Comparison of ENCODE assay signal across 12 mouse cellular contexts in the genomic region with DNA sequence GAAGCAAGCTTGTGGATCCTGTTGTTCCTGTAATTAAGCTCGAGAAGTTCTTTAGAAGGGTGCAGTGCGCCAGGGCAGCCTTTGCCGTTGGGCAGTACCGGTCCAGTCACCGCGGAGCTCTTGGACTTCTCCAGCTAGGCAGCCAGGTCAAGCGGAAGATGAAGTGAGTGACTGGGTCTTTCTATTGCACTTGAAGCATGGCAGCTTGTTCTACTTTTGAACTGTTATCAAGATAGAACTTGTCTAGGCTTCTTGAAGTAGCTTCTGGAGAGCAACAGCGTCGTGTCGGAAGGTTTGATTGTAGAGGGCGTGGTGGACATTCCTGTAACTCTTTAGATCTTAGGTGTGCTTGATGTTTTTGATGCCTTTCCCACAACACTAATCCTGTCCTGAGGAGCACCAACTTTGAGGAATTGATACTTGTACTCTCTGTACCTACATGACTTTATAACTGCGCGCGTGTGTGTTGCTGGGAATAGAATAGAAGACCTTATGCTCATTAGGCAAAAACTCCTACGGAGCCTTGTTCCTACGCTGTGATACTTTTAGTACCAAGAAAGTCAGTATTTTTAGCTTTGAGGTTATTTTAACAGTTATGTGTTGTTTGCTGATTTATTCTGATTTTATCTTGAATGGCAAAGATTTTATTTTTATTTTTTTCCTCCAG. TPM values are rescaled to one million over a fixed set of nuclear protein-coding genes. Genes with fewer than 3 reads are reported as not detected.
DNase-seq lines count a peak whose midpoint lies in the region; ATAC-seq lines count a peak whose summit lies in the region.
"Had no signal": no experiment of that assay in that cellular context is flagged by ENCODE, and none has a peak within 500 bp of the region (broad histone marks: within the 10 kb centered on the region; RNA-seq: fewer than 3 reads in every experiment).

No protein-coding gene starts in this region.

- H3K27ac ChIP-seq in heart, embryonic 16.5 days (ENCODE audit: low read length): 0 out of 2 replicates have a peak overlapping the region, but pooled peaks have one; percentile 4
- H3K27ac ChIP-seq: liver, embryonic 15.5 days had no signal

- no peak overlapping the region for H3K9ac ChIP-seq in heart, embryonic 16.5 days (ENCODE audit: low read length)
- H3K9ac ChIP-seq: hindbrain, embryonic 15.5 days; liver, embryonic 15.5 days had no signal

- DNase-seq in heart, adult 11 months: no peak
- peak; percentile 58 for DNase-seq in urinary bladder, postnatal 14 days (ENCODE audit: low spot score)
- no peak for DNase-seq in urinary bladder, postnatal 10 days (ENCODE audit: low spot score)
- DNase-seq in lung, postnatal 10 days: peak; percentile 21
- no peak for DNase-seq in spleen, adult 18-20 months
- no peak for DNase-seq in frontal cortex, postnatal 14 days (ENCODE audit: low spot score in 2 of 2)

- peak overlapping the region; percentile 15; the same call in 1 of the 2 replicates for H3K4me2 ChIP-seq in heart, embryonic 16.5 days (ENCODE audit: low read depth, low read length)
- H3K4me2 ChIP-seq: hindbrain, embryonic 15.5 days; liver, embryonic 15.5 days had no signal

- ATAC-seq in heart, embryonic 16.5 days (replicated peaks; ENCODE audit: extremely low read depth, insufficient read depth, low FRiP score): no peak
- ATAC-seq in megakaryocyte-erythroid progenitor cell, adult 5-6 weeks (replicated peaks; ENCODE audit: low FRiP score, low TSS enrichment, poor library complexity, severe bottlenecking): no peak
- ATAC-seq: midbrain, embryonic 16.5 days had no signal

- no peaks in the 10 kb centered on the region for H3K9me3 ChIP-seq in heart, embryonic 16.5 days (replicated peaks; ENCODE audit: control insufficient read depth, low read length)
- H3K9me3 ChIP-seq: G1E; hindbrain, embryonic 15.5 days; liver, embryonic 15.5 days had no signal

- 58% methylated on average over 16 of the region's 16 CpGs for WGBS in heart, embryonic 16.5 days

- H3K4me1 ChIP-seq in heart, embryonic 16.5 days (ENCODE audit: control insufficient read depth, insufficient read depth, low read length): peaks cover 50% of the 10 kb centered on the region

- no peak overlapping the region for H3K4me3 ChIP-seq in heart, embryonic 16.5 days (ENCODE audit: low read length)
- H3K4me3 ChIP-seq: hindbrain, embryonic 15.5 days; liver, embryonic 15.5 days had no signal

- peaks cover 2% of the 10 kb centered on the region for H3K36me3 ChIP-seq in heart, embryonic 16.5 days (ENCODE audit: control insufficient read depth, insufficient read depth)

- no peaks in the 10 kb centered on the region for H3K27me3 ChIP-seq in heart, embryonic 16.5 days (ENCODE audit: control insufficient read depth, insufficient read depth, low read length)
- H3K27me3 ChIP-seq: hindbrain, embryonic 15.5 days; liver, embryonic 15.5 days had no signal

RNA-seq across cellular contexts. Expression of a gene that starts 41.2 kb away (rescaled TPM):
- polyA plus RNA-seq in heart, embryonic 16.5 days (2015; fragmentation: Nextera tagmentation; extraction: Ambion mirVana): 9.4 and 10.2 TPM in 2 replicates
- total RNA-seq in megakaryocyte-erythroid progenitor cell, adult 5-6 weeks (2014; fragmentation: Nextera tagmentation): 16.9 and 17.5 TPM in 2 replicates
- total RNA-seq in megakaryocyte-erythroid progenitor cell, adult 5-6 weeks (2017): 5.1 and 9.1 TPM in 2 replicates

Comparison
In these comparisons a context has a peak if more than half of its experiments do, and no peak if none do; other contexts are left out.
1. DNase-seq: peak in urinary bladder, postnatal 14 days (single experiment) and lung, postnatal 10 days (single experiment); none in heart, adult 11 months (single experiment), urinary bladder, postnatal 10 days (single experiment), spleen, adult 18-20 months (0 of 2) and frontal cortex, postnatal 14 days (0 of 2).